Mouse (Mus musculus) frontal cortex, postnatal 10 days (tissue): ENCODE measurements around the gene Dglucy.
A peak's percentile ranks its signal among the peaks of the same experiment; 100 is the strongest.

Source experiments
- DNase-seq, 2 experiments: peaks; one replicate each; pipeline ENCODE4 v3.0.0; 2022; ENCODE audit warnings: low spot score in 2 of 2, mixed read lengths in 1 of 2

The Dglucy gene

DNA sequence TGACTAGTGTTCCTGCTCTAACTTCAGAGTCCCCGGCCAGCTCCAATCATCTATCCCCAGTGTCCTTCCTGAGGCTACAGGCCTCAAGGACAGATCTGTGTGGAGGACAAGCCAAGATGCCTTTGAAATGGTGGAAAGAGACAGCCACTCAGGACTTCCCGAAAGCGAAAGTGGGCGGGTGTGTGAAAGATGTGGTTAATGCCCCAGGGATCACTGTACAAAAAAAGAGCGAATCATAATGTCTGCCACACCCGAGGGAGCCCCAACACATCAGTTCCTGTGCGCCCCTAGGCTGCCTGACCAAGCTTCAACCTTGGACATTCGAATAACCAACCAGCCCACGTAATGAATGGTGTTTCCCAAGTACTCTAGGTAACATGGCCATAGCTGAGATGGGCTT lies 149.4 kb downstream of the Dglucy start:
- DNase-seq, result no peak

- no peak for DNase-seq
Measured at GRCm38 (mm10) chr12:100931653-100932052, 152.8 kb downstream of the Dglucy start.

DNA sequence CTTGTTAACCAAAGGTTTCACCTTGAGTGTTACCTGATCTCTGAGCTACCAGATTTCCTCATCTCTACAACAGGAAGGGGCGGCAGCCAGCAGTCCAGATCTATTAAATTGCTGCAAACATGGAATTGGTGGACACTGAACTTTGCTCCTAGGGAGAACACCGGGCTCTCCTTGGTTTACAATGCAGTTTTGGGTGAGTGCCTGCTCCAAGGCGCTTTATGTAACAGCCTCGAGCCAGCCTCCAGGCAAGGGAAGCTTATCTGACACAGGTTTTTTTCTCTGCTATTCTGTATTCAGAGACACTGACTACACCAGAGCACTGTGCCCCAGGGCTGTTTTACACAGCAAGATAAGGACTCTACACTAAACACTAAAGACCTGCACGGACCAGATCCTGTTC lies 155.9 kb downstream of the Dglucy start:
- no peak for DNase-seq

- peak; percentile 56 to 70 for DNase-seq
Measured at GRCm38 (mm10) chr12:100936116-100936515, 157.3 kb downstream of the Dglucy start.

DNA sequence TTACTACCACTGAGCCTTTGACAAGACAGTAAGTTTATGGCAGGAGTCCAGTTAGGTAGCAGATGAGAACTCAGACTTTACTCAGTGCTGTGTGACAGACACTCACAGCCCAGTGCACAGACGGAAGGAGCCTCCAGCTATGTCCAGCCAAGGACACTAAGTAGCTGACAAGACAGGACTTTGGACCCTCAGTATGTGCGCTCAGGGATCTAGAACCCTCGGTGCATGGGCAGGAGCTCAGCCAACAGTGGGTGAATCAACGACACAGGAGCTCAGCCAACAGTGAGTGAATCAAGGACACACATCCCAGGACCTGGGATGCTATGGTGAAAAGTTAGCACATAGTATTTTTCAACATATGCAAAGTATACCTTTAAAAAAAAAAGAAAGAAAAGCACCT lies 157.9 kb downstream of the Dglucy start:
- no peak for DNase-seq

- no peak for DNase-seq
Measured at GRCm38 (mm10) chr12:100937441-100938360, 158.8 kb downstream of the Dglucy start.

GRCm38 (mm10) chr12:100941361-100941760 lies 162.5 kb downstream of the Dglucy start:
- DNase-seq, result no peak

DNA sequence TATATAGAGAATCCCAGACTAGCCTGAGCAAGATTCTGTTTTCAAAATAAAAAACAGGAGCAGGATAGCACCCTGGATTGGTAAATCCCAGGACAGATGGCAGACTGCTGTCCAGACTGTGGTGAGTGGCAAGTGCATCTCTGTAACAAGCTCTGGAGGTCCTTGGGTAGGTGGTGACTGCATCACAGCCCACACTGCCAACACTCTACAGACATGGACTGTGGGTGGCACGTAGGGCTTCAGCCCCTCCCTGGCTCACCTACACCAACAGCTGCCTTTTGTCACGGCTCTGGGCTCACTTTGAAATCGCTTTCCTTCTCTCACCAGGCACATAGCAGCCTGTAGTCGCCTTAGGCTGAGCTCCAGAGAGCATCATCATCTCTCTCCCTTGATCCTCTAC lies 164.3 kb downstream of the Dglucy start:
- no peak for DNase-seq

- DNase-seq, result no peak
Measured at GRCm38 (mm10) chr12:100944921-100945336, 166.1 kb downstream of the Dglucy start.

- DNase-seq, result no peak
Measured at GRCm38 (mm10) chr12:100945501-100945900, 166.6 kb downstream of the Dglucy start.

DNA sequence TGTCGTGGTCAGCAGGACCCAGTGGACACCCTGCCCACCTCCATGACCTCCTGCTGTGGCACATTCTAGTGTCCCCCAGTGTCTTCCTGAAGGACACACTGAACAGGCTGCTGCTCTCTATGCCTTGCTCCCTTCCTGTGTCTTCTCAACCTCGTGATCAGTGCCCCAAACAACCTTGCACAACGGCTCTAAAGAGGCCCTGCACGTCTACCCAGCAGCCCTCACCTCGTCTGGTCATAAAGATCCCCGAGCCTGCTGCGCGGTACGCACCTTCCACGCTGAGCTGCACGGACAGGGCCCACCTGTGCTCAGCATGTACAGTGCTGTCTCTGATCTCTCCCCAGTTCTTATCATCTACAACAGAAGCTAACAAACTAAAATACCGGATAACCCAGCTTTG lies 167.1 kb downstream of the Dglucy start:
- no peak for DNase-seq
